Mouse (Mus musculus) CD4-positive, CD25-positive, alpha-beta regulatory T cell, adult 2 months (primary cell): Measurements from ENCODE around the gene 1700025G04Rik.

Experiments used
- DNase-seq: peaks from one replicate; pipeline ENCODE4 v3.0.0-alpha.2; 2012; ENCODE audit warnings: low read depth, low spot score

Gene 1700025G04Rik

DNA sequence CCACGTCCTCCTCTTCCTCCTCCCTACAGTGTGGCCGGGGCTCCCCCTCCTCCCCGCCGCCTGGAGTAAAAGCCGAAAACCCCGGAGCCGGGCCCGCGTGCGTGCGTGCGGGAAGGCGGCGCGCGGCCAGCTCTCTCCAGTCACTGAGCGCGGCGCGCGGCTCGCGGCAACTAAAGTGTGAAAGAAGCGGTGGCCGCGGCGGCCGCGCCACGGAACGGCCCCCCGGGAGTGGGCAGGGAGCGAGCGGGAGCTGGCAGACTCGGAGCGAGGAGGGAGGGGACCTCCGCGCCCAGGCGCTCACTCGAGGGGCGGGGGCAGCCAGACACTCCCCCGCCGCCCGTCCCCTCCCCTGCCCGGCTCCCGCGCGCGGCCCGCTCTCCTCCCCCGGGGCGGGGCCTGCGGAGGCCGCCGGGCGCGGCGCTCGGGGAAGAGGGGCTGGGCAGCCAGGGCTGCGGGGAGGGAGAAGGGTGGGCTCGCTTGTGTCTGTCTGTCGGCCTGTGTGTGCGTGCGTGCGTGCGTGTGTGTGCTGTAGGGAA is at the start of gene 1700025G04Rik:
Gene 1700025G04Rik, minus strand, starts transcription at position 108 of the 536 bp plus-strand sequence.
- DNase-seq = peak; percentile 88

DNA sequence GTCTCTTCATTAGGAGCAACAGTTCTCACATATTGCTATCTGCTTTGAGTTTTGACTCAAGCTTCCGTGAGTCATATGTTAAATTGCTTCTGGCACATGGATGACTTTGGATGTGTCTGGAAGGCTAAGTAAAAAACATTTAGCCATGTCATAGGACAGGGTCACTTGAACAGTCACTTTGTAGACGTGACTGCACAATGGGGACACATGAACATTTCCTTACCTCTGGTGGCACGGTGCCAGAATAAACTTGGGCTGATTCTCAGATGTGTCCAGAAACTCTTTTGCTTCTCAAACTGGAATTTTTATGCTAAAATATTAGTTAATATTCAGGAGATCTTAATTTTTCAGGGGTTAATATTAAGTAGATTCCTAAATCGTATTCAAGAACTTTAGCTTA is 49.6 kb upstream of the 1700025G04Rik start:
- no peak for DNase-seq

DNA sequence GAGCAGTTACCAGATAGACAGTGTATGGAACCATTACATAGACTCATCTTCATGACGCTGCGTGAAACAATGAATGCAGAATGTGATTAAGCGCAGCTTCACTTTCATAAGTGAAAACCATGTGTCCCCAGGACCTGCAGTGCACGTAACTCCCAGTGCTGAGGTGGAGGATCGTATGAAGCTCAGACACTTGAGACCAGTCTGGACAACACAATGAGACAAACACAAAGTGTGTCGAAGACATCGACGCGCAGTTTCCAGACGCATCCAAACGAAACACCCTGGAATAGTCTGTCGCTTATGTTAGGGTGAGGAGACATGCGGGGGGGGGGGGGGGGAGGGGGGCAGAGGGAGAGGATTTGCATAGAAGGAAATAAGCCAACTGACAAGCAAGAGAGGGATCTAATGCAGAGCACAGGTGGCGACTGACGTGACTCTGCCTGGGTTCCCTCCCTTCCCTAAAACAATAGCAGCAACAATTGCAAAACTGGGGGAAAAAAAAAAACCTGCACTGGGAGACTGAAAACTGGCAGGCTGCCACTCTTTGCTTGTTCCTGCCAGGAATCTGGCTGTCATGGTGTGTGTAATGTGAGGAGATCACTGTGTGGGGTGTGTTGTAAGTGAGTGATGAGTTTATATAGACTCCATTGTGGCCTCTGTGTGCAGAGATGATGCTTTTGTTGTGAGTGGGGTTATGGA is 40.3 kb upstream of the 1700025G04Rik start:
- no peak for DNase-seq

DNA sequence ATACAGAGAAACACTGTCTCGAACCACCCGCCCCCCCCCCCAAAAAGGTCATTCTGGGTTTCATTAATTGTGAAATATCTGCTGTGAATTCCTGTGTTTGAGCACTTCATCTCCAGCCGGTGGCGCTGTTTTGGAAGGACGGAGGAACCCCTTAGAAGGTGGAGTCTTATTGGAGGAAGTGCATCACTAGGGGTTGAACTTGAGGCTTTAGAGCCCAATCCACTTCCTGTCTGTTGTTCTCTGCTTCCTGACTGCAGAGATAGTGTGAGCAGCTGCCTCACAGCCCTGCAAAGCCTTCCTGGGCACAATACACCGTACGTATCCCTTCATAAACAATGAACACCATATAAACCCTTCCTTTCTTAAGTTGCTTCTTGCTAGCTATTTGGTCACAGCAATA is 35.5 kb upstream of the 1700025G04Rik start:
- no peak for DNase-seq

DNA sequence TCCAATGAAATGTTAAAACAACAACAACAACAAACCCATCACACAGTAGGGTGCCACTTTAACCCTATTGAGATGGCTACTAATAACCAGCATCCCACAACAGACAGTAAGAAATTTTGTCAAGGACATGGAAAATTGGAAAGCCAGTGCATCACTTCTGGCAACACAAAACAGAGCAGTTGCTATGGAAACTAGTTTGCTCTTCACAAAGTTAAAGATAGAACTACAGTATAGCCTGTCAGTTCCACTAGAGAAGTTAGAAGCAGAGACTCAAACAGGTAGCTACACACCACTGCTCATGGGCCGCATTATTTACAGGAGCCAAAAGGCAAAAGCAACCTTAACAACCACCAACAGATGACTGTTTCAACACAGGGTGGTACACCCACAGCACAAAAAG is 20.2 kb upstream of the 1700025G04Rik start:
- DNase-seq = no peak

DNA sequence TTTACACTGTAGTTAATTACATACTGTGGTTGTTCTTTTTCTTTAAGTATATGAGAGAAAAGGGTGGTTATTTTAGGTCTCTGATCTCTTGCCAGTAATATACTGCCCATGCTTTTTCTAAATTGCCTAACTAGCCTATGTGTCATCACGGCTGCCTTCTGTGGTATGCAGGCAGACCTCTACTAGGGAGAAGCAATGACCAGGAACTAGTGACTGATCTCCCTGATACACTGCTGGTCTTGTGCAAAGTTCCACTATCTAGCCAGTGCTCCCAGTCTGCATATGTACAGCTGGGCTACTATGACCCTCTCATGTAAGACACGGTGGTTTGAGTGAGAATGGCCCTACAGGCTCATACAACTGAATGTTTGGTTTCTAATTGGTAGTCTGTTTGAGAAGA is 16.2 kb upstream of the 1700025G04Rik start:
- DNase-seq = no peak

DNA sequence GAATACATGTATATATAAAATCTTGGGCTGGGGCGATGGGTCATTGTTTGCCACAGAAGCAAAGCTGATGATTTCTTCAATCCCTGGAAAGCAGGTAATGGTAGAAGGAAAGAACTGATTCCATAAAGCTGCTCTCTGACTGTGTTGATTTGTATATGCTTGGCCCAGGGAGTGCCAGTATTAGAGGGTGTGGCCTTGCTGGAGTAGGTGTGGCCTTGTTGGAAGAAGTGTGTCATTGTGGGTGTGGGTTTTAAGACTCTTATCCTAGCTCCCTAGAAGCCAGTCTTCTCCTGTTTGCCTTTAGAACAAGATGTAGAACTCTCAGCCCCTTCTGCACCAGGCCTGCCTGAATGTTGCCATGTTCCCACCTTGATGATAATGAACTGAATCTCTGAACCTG is 15.3 kb upstream of the 1700025G04Rik start:
- DNase-seq = no peak

DNA sequence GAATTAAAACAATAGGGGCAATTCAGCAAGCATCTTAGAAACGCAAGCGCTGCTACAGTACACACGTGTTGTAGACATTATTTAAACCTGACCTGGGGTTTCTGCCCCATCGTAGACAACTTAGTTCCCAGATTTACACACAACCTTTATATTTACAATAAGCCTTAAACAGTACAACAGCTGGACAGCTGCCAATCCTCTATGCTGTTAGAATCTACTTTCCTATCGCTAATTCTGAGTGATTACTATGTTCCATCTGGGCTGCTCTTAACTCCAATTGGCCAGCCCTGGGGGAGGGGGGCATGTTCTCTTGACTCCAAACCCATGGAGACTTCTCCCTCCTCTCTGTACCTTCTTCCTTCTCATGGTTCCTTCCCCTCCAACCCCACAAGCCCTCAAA is 11.8 kb upstream of the 1700025G04Rik start:
- DNase-seq = no peak

DNA sequence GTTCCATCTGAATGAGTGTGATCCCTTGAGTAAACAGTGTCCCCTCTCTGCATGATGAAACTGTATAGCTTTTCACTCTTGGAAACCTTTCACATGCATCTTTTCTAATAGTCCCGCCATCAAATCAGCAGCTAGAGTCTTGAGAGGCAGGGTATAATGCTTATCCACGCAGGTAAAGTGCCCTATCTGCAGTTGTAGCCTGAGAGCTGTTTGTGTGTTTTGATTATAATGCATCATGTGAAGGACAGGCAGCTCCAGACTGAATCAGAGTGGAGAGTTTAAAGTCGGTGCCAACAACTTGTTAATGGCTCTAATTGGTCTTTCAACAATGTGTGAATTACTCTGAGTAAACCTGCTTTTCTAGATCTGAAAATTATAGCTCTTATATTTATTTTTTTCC is 6.1 kb upstream of the 1700025G04Rik start:
- DNase-seq = no peak

DNA sequence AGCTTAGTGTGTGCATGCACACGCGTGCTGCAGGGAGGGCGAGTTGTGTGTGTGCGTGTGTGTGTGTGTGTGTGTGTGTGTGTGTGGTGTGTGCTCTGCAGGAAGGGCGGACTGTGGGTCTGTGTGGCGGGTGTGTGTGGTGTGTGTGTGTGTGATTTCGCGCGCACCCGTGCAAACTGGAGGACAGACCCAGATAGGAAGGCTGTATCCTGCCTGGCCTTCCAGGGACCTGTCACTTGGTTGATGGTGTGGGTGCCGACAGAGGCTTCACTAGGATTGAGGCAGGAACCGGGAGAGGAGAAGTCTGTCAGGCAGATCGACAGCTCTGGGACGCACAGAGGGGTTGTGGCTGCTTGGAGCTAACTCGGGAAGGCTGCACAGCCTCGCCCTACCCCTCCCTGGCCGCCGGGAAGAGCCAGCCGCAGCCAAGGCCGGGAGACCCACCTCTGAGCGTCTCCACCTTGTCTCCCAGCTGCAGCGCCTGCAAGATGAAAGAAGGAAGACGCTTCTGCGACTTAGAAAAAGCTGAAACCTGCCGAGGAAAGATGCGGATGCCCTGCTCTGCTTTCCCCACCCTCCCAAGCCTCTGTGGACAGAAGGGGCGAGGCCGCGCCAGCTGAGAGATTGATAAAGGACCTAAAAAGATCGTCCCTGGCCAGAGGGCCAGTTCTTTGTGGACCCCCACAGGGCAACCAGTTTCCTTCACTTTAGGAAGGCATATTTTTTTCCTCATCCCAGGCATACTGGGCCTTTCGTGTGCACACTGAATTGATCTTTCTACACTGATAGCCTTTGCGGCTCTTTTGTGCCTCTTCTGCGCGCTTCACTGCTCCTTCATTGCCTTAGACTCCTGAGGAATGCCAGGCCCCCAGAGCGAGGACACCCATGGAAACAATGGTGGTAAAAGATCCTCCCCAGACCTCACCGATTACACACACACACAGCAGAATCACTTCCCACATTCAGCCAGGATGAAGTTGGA is 930 bp upstream of the 1700025G04Rik start:
- peak; percentile 6 for DNase-seq

DNA sequence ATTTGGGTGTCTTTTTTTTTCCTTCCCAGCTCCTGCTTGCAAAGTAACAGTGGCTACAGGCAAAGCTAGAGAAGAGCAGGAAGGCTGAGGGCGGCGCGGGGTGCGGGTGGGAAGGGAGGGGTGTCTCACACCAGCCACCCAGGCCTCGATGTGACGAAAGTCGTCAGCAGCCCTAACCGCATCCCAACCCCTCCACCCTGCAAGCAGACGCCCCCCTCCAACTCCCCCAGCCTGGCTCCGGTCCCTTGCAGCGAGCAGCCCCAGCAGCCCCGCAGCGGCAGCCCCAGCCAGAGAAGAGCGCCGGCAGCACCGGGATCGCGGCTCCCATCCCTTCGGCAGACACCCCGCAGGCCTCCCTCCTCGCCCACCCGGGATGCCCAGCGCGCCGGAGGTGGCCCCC is 399 bp downstream of the 1700025G04Rik start:
- peak; percentile 68 for DNase-seq

DNA sequence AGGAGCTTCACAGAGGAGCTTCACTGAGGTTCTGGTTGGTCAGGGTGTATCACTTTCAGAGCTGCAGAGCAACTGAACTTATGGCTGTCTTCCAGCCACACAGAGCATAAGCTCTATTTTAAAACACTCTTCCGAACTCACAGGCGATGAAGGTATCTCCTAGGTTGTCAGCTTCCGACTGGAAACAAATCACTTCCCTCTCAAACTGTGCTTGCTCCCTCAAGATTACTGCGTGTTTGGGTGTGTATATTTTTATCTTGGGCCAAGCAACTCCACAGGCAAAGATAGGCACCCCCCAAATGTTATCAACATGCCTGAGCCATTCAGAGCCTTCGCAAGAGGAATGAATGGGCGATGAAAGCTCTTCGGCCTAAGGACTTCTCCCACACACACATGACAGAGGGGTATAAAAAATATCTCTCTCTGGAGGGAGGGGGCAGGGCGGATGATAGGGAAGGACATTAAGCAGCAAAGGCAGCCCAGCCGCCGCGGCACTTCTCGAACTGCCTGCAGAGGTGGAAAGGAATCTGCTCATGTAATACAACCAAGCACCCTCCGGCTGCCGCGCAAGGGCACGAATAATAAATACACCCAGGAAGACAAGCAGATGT is 1.0 kb downstream of the 1700025G04Rik start:
- peak; percentile 49 for DNase-seq

DNA sequence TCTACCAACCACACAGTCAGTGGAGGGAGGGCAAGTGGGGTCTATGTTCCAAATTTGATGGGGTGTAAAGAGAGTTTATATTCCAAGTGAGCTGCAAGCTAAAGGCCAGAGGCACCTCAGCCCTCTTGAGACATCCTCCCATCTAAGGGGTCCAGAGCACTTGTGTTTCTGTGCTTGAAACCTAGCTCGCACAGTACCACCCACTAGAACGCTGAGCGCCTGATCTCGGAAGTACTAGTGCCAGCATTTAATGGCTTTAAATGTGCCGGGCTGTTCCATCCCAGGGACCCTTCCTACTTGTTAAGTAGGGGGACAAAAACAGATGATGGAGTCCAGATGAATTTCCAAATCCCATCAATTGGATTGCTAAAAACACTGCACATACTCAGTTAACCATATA is 1.9 kb downstream of the 1700025G04Rik start:
- DNase-seq = no peak

DNA sequence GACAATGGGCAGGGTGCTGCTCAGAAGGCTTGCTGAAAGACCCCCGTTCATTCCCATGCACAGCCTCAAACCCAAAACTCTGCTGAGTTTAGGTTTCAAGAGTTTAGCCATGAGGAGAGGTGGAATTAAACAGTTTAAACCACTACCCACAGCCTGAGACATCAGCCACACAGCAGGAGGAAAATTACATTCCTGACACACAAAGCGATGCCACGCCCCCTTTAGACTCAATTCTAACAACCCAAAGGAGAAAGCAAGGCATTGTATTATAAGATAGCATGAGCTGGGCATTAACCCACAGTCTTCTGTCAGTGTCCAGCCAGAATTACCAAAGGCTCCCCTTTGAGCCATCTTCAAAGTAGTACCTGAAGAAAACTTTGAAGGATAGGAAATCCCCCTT is 3.0 kb downstream of the 1700025G04Rik start:
- DNase-seq = no peak

DNA sequence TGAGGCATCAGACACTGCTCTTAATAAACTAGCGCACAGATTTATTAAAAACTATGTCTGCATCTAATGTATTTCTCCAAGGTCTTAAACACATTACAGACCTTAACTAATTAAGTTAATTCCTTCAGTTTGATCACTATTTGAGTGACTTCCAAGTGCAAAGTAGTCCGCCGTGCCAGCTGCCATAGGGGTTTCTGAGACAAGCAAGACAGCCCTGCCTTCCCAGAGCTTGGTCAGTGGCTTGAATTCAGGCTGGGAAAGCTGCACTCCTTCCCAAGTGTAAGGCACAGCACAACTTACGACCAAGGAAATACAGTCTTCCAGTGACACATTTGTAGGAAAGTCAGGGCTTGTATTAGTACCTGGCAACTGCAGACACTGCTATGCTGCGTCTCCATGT is 4.4 kb downstream of the 1700025G04Rik start:
- DNase-seq = no peak

DNA sequence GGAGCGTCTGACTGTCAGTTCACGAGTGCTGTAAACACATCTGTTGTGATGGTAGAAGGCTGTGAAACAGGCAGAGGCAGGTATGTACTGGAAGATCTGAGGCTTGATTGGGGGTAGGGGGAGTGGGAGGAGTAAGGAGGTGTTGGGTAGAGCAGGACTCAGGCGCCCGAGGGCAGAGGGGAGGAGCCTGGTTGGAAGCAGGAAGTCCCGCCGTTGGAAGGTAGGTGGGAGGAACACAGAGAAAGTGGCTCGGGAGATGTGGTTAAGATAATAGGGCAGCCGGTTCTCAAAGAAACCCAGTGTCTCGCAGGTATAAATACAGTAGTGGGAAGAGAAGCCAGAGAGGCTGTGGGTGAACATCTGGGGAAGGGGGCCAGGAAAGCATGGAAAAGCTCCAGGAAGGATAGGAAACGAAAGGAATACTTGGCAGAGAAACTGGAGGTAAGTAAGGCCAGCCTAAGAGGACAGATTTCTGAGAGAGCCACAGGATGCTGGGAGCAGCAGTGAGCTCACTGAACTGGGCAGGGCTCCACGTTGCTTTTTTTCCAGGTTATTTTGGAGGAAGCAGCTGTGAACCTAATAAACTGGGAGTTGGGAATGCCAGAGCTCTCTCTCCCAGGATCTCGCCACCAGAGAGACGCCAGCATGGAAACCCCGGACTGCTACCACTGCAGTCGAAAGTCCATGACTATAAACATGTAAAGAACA is 5.1 kb downstream of the 1700025G04Rik start:
- peak; percentile 82 for DNase-seq

DNA sequence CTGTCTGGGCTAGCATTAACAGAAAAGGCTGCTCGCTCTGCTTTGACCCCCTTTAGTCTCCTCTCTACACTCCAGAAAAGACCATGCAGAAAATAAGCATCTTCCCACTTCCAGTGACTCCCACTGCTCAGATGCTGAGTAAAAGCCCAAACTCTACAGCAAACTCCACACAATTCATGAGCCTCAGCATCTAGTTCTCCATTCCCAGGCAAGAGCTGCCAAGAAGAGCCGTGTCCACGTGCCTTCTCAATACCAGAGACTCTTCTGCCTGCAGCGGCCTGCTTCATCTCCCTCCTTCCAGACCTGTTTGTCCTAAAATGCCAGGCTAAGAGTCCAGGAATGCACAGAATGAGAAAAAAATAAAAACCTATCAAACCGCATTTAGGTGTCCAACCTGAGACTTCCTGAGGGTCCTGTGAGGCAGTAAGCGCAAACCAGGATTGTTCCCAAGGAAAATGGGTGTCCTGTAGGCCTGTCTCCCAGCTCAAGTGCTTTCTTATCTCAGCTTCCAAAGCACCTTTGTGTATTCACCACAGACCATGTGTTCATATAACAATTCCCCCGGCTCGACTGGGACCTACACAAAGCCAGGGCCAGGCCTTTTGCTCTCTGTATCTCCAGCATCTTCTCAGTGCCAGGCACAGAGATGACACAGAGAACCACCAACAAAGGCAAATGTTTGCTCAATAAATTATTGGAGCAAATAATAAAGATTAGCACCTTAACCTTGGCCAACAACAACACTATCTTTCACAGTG is 7.8 kb downstream of the 1700025G04Rik start:
- no peak for DNase-seq

DNA sequence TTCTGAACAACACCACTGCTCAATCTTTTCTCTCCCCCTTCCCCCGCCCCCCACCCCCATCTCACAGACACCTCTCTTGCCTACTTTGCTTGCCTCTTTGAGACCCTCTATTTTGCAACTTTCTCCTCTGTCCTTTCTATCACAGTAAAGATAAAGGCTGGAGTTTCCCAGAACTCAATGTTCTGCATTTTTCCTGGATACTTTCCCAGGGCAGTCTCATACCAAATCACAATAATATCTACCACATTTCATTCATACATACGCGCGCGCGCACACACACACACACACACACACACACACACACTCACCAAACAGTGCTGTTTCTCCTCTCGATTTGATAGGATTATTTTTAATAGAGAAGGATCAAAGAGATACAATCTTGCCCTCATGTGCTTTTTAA is 8.8 kb downstream of the 1700025G04Rik start:
- no peak for DNase-seq

DNA sequence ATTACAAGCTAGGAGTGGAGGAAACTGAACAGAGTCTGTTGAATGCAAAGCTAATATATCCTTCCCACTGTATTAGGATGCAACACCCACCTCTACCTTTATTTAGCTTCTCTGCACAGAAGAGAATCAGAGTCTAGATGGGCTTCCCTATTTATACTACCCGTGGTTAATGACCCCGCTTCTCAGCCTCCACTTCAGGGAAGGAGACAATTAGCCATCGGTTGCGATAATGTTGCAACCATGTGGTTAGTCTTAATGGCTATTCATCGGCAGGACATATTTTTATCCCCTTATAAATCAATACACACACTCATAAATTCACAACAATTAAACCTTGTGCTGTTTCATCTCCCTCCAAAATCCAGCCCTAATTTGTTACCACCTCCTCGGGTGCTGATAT is 9.7 kb downstream of the 1700025G04Rik start:
- no peak for DNase-seq

DNA sequence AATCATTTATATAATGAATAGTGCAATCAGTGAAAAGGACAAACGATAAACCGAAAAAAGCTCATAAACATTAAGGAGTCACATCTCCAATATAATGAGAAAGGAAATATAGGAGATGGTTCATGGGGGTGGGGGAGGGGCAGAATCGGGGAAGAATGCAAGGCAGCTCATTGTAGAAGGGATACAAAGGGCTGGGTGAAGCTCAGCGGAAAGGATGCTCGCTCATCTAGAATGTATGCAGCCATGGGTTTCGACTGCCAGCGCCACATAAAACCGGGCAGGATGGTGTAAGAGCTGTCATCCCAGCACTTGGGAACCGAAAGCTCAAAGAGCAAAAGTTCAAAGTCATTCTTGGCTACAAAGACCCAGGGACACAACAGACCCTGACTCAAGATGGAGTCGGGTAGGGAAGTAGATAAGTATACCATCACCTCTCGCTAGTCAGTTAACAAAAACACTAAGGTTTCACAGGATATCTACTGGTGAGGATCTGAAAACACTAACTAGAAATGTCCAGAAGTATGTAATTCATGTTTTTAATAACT is 12.7 kb downstream of the 1700025G04Rik start:
- no peak for DNase-seq
